Mouse (Mus musculus): ENCODE measurements around the gene Gm20388. TPM values are rescaled to one million over a fixed set of nuclear protein-coding genes. Genes with fewer than 3 reads are reported as not detected.

Gene Gm20388
- polyA plus RNA-seq, 1 experiment from 2014 or later, result not detected

- Histone ChIP-seq H3K9me3 (no peaks in the 10 kb centered on the region), H3K27me3 (peaks cover 43% of the 10 kb centered on the region), H3K9ac (peak overlapping the region; percentile 81), H3K36me3 (no peaks in the 10 kb centered on the region), H3K4me2 (peak overlapping the region; percentile 98), H3K4me3 (peak overlapping the region; percentile 70), H3K4me1 (peaks cover 45% of the 10 kb centered on the region), H3K27ac (peak overlapping the region; percentile 69; the same call in 1 of the 2 replicates)
- 5% methylated on average over 21 of the region's 21 CpGs for WGBS
- ATAC-seq (ENCODE audit: insufficient number of reproducible peaks, insufficient read depth, low FRiP score, low TSS enrichment, low read depth), result no peak
Observed at GRCm38 (mm10) chr8:122284659-122285261, 2374.1 kb downstream of the Gm20388 start.

GRCm38 (mm10) chr8:122285727-122286126, 2375.1 kb downstream of the Gm20388 start:
- H3K27me3 ChIP-seq, result peaks cover 43% of the 10 kb centered on the region
- H3K4me1 ChIP-seq, result peaks cover 40% of the 10 kb centered on the region
- H3K27ac ChIP-seq, result no peak overlapping the region
- 0 out of 2 replicates have a peak overlapping the region, but pooled peaks have one; percentile 98 for H3K4me2 ChIP-seq
- H3K4me3 ChIP-seq, result no peak overlapping the region
- H3K36me3 ChIP-seq, result no peaks in the 10 kb centered on the region
- H3K9ac ChIP-seq, result no peak overlapping the region
- 57% methylated on average over 6 of the region's 6 CpGs for WGBS
- H3K9me3 ChIP-seq, result no peaks in the 10 kb centered on the region
- ATAC-seq (ENCODE audit: insufficient number of reproducible peaks, insufficient read depth, low FRiP score, low TSS enrichment, low read depth), result no peak

- Histone ChIP-seq H3K27ac (no peak overlapping the region), H3K9ac (no peak overlapping the region), H3K9me3 (no peaks in the 10 kb centered on the region), H3K4me2 (no peak overlapping the region), H3K4me3 (no peak overlapping the region), H3K27me3 (peaks cover 43% of the 10 kb centered on the region), H3K4me1 (peaks cover 40% of the 10 kb centered on the region), H3K36me3 (no peaks in the 10 kb centered on the region)
- no peak for ATAC-seq (ENCODE audit: insufficient number of reproducible peaks, insufficient read depth, low FRiP score, low TSS enrichment, low read depth)
- 86% methylated on average over 10 of the region's 10 CpGs for WGBS
Observed at GRCm38 (mm10) chr8:122286899-122287298, 2376.3 kb downstream of the Gm20388 start.

DNA sequence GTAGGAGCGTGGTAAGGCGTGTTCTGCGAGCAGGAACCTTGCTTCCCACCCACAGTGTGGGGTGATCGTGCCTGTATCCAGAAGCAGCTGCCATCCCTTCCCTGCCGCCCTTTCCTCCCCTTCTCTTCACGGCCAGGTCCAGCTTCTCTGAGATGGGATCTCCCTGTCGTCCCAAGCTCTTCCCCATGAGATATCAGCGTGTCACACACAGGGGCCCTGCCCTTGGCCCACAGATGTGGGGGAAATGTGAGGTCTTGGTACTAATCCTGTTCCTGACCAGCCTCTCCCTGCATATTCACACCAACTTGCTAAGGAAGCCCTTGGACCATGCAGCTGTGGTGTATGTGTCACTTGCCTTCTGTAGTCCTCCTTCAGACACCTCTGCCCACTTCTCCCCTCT, 2377.1 kb downstream of the Gm20388 start:
- no peak for ATAC-seq (ENCODE audit: insufficient number of reproducible peaks, insufficient read depth, low FRiP score, low TSS enrichment, low read depth)
- Histone ChIP-seq H3K27me3 (peaks cover 39% of the 10 kb centered on the region), H3K36me3 (no peaks in the 10 kb centered on the region), H3K9ac (no peak overlapping the region), H3K27ac (no peak overlapping the region), H3K4me2 (no peak overlapping the region), H3K9me3 (no peaks in the 10 kb centered on the region), H3K4me3 (no peak overlapping the region), H3K4me1 (peaks cover 40% of the 10 kb centered on the region)
- 81% methylated on average over 8 of the region's 8 CpGs for WGBS

GRCm38 (mm10) chr8:122288344-122288743, 2377.7 kb downstream of the Gm20388 start:
- Histone ChIP-seq H3K36me3 (no peaks in the 10 kb centered on the region), H3K9ac (peak overlapping the region; percentile 46; the same call in 1 of the 2 replicates), H3K4me3 (no peak overlapping the region), H3K4me2 (no peak overlapping the region), H3K27me3 (peaks cover 33% of the 10 kb centered on the region), H3K9me3 (no peaks in the 10 kb centered on the region), H3K27ac (no peak overlapping the region), H3K4me1 (peaks cover 34% of the 10 kb centered on the region)
- WGBS, result 84% methylated on average over 3 of the region's 3 CpGs
- ATAC-seq (ENCODE audit: insufficient number of reproducible peaks, insufficient read depth, low FRiP score, low TSS enrichment, low read depth), result no peak

DNA sequence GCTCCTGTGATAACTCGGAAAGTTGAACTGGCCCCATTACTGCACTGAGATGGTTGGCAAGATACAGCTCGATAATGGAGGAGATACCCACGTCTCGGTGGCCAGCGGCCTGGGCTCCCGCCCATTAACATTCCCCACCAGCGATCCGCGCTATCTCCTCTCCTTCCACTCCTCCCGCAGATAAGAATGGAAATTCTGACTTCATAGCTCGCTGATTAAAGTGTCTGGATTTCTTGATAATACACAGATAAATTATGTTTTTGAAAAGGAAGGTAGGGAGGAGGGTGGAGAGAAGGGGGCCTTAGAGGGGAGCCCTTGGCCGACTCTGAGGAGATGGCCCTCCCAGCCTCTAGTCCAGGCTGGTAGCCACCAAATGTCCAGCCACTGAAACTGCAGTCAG, 2380.4 kb downstream of the Gm20388 start:
- Histone ChIP-seq H3K4me1 (peaks cover 31% of the 10 kb centered on the region), H3K27me3 (peaks cover 7% of the 10 kb centered on the region), H3K9me3 (no peaks in the 10 kb centered on the region), H3K27ac (no peak overlapping the region), H3K4me3 (no peak overlapping the region), H3K4me2 (no peak overlapping the region), H3K36me3 (no peaks in the 10 kb centered on the region), H3K9ac (peak overlapping the region; percentile 44; the same call in 1 of the 2 replicates)
- 76% methylated on average over 12 of the region's 12 CpGs for WGBS
- ATAC-seq (ENCODE audit: insufficient number of reproducible peaks, insufficient read depth, low FRiP score, low TSS enrichment, low read depth), result no peak

GRCm38 (mm10) chr8:122291549-122291948, 2380.9 kb downstream of the Gm20388 start:
- no peak overlapping the region for H3K27ac ChIP-seq
- H3K27me3 ChIP-seq, result peaks cover 7% of the 10 kb centered on the region; the same call in 1 of the 2 replicates
- WGBS, result 41% methylated on average over 10 of the region's 10 CpGs
- H3K4me3 ChIP-seq, result no peak overlapping the region
- H3K9ac ChIP-seq, result peak overlapping the region; percentile 44; the same call in 1 of the 2 replicates
- H3K9me3 ChIP-seq, result no peaks in the 10 kb centered on the region
- H3K4me2 ChIP-seq, result no peak overlapping the region
- H3K4me1 ChIP-seq, result peaks cover 35% of the 10 kb centered on the region
- H3K36me3 ChIP-seq, result no peaks in the 10 kb centered on the region
- ATAC-seq (ENCODE audit: insufficient number of reproducible peaks, insufficient read depth, low FRiP score, low TSS enrichment, low read depth), result no peak

DNA sequence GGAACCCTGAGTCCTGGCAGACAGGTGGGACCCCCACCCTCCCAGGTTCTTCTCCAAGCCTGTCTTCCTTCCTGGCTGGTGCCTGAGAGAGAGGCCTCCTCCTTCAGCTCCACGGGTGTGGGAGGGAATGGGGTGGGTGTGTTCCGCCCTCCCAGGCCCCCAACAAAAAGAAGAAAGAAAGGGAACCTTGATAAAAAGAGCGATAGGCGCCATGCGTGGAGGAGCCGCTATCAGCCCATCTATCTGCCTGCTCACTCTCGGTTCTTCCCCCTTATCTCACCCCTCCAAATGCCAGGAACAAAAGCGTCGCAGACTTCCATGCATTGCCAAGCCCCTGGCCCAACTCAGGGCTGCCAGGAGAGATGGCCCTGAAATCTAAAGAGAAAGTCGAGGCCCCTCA, 2382.8 kb downstream of the Gm20388 start:
- no peak for ATAC-seq (ENCODE audit: insufficient number of reproducible peaks, insufficient read depth, low FRiP score, low TSS enrichment, low read depth)
- Histone ChIP-seq H3K4me3 (no peak overlapping the region), H3K4me1 (peaks cover 49% of the 10 kb centered on the region), H3K36me3 (no peaks in the 10 kb centered on the region), H3K27ac (no peak overlapping the region), H3K27me3 (no peaks in the 10 kb centered on the region), H3K9ac (no peak overlapping the region), H3K9me3 (no peaks in the 10 kb centered on the region), H3K4me2 (no peak overlapping the region)
- 74% methylated on average over 10 of the region's 10 CpGs for WGBS

DNA sequence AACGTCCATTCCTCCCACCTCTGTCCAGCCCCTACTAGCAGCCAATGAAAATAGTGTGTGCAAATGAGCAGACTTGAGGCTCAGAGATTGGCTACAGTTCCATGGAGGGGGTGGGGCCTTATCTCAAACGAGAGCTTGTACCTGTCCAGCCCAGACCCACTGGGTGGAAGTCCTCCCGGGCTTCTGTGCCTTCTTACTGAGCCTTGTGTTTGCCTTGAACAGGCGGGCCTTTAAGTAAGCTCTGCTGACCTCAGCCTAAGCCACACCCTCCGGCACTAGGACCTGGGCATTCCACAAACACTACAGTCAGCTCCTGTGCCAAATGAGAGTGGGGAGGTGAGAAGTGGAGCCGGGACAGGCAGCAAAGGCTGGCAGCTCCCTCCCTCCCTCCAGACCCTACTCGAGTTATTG, 2383.6 kb downstream of the Gm20388 start:
- WGBS, result 2% methylated on average over 7 of the region's 7 CpGs
- Histone ChIP-seq H3K36me3 (no peaks in the 10 kb centered on the region), H3K27ac (0 out of 2 replicates have a peak overlapping the region, but pooled peaks have one; percentile 7), H3K9ac (no peak overlapping the region), H3K27me3 (no peaks in the 10 kb centered on the region), H3K4me2 (no peak overlapping the region), H3K4me1 (peaks cover 52% of the 10 kb centered on the region), H3K9me3 (no peaks in the 10 kb centered on the region), H3K4me3 (no peak overlapping the region)
- peak; percentile 59; the same call in 1 of the 2 replicates for ATAC-seq (ENCODE audit: insufficient number of reproducible peaks, insufficient read depth, low FRiP score, low TSS enrichment, low read depth)

GRCm38 (mm10) chr8:122295389-122295788, 2384.7 kb downstream of the Gm20388 start:
- no peak for ATAC-seq (ENCODE audit: insufficient number of reproducible peaks, insufficient read depth, low FRiP score, low TSS enrichment, low read depth)
- no peak overlapping the region for H3K27ac ChIP-seq
- no peaks in the 10 kb centered on the region for H3K27me3 ChIP-seq
- no peak overlapping the region for H3K4me2 ChIP-seq
- peaks cover 52% of the 10 kb centered on the region for H3K4me1 ChIP-seq
- H3K4me3 ChIP-seq, result no peak overlapping the region
- H3K36me3 ChIP-seq, result no peaks in the 10 kb centered on the region
- H3K9me3 ChIP-seq, result no peaks in the 10 kb centered on the region
- peak overlapping the region; percentile 41; the same call in 1 of the 2 replicates for H3K9ac ChIP-seq
- 58% methylated on average over 9 of the region's 9 CpGs for WGBS

DNA sequence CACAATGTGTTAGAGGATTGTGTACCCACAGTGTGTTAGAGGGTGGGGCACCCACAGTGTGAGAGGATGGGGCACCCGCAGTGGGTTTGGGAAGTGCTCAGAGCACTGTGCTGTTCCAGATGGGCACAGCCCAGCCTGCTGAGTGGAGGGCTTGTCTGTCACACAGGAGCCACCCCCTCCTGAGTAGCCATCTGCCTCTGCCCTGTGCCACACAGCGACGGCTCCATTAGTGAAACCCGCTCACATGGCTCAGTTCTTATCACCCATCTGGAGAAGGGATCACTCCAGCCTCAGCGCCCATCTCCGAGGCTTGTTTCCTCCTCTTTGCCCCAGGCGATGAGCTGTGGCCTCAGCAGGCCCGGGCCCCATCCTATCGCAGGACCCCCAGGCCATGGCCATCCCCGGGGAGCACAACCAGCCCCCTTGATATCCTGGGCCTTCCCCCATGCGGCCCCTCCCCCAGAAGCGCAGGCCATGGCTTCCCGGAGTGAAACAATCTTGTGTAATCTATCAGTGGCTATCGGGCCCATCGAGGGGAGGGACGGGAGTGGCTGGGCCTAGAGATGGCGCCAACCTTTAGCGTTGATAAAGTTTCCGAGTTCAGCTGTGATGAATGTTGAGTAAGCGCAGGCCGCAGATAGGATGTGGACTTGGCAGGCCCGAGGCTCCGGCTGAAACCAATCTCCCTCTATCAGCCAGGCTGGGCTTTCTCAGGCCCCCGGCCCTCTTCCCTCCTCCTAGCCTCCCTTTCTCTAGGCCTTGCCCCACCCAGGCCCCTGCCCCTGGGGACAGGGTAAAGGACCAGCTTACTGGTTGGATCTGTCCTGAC, 2385.7 kb downstream of the Gm20388 start:
- WGBS, result 32% methylated on average over 24 of the region's 24 CpGs
- H3K36me3 ChIP-seq, result no peaks in the 10 kb centered on the region
- peak overlapping the region; percentile 41; the same call in 1 of the 2 replicates for H3K9ac ChIP-seq
- H3K4me3 ChIP-seq, result no peak overlapping the region
- H3K27me3 ChIP-seq, result no peaks in the 10 kb centered on the region
- peak overlapping the region; percentile 70 for H3K27ac ChIP-seq
- H3K9me3 ChIP-seq, result no peaks in the 10 kb centered on the region
- H3K4me1 ChIP-seq, result peaks cover 52% of the 10 kb centered on the region
- no peak for ATAC-seq (ENCODE audit: insufficient number of reproducible peaks, insufficient read depth, low FRiP score, low TSS enrichment, low read depth)
- H3K4me2 ChIP-seq, result no peak overlapping the region
